Mouse (Mus musculus) kidney, adult 2 months (tissue): ENCODE measurements around the gene Spag7. TPM values are rescaled to one million over a fixed set of nuclear protein-coding genes. Genes with fewer than 3 reads are reported as not detected.
A peak's percentile ranks its signal among the peaks of the same experiment; 100 is the strongest.

Experiments used
- DNase-seq: peaks from one replicate; pipeline ENCODE4 v3.0.0; 2021
- H3K27ac ChIP-seq: fragments of 200-500 bp; 2 replicates; pipeline ENCODE4 v1.5.1; 2012; ENCODE audit warnings: low read depth, low read length, control low read depth, inconsistent platforms; ENCODE audit not compliant: insufficient read depth
- H3K27me3 ChIP-seq: fragments of 200-500 bp; replicated peaks from 2 replicates; pipeline ENCODE4 v1.6.1; 2012; ENCODE audit warnings: mild to moderate bottlenecking, moderate library complexity, low read length, inconsistent platforms; ENCODE audit not compliant: control insufficient read depth, insufficient read depth
- H3K36me3 ChIP-seq: fragments of 200-500 bp; 2 replicates; pipeline ENCODE4 v1.6.1; 2012; ENCODE audit warnings: mild to moderate bottlenecking, moderate library complexity, low read length, inconsistent platforms; ENCODE audit not compliant: control insufficient read depth, insufficient read depth
- H3K4me1 ChIP-seq: fragments of 200-500 bp; 2 replicates; pipeline ENCODE4 v1.6.1; 2011; ENCODE audit warnings: low read length; ENCODE audit not compliant: control insufficient read depth, insufficient read depth
- H3K4me3 ChIP-seq: fragments of 200-500 bp; 2 replicates; pipeline ENCODE4 v1.5.1; 2011; ENCODE audit warnings: mild to moderate bottlenecking, low read depth, low read length, control low read depth; ENCODE audit not compliant: insufficient read depth
- CTCF ChIP-seq: fragments of 200-500 bp; conservative IDR thresholded peaks from 2 replicates; pipeline ENCODE4 v1.5.1; 2011; ENCODE audit warnings: low read depth, mild to moderate bottlenecking, control low read depth, low read length, moderate library complexity, mixed read lengths; ENCODE audit not compliant: insufficient read depth, insufficient read length
- POLR2A ChIP-seq: fragments of 200-500 bp; IDR thresholded peaks from one replicate; pipeline ENCODE4 v1.6.1; 2011; ENCODE audit warnings: low read depth, low read length, control low read depth
- WGBS: fragments of 180-500 bp; shearing (Covaris S2); methylation state at CpG from one replicate; pipeline ENCODE4 v1.1.7; 2018; 5-methylcytosine and 5-hydroxymethylcytosine counted together
- polyA plus RNA-seq: library from polyadenylated mRNA; depleted of rRNA; stranded (reverse); fragments of >200 nt; gene quantifications from 2 replicates; pipeline ENCODE4 v1.2.3, GENCODE M21; 2012

The Spag7 gene
- polyA plus RNA-seq, 1 experiment, result 59.8 TPM

- Histone ChIP-seq H3K27ac (no peak overlapping the region), H3K27me3 (no peaks in the 10 kb centered on the region), H3K36me3 (no peaks in the 10 kb centered on the region; the same call in 1 of the 2 replicates), H3K4me3 (no peak overlapping the region), H3K4me1 (peaks cover 8% of the 10 kb centered on the region; the same call in 1 of the 2 replicates)
- no peak for TF ChIP-seq POLR2A
- TF ChIP-seq CTCF, result no peak
- no peak for DNase-seq
- WGBS, result 70% methylated on average over 16 of the region's 16 CpGs
Observed at GRCm38 (mm10) chr11:70671333-70672047, 2.3 kb upstream of the Spag7 start.

- 31% methylated on average over 14 of the region's 14 CpGs for WGBS
- peaks cover 8% of the 10 kb centered on the region; the same call in 1 of the 2 replicates for H3K4me1 ChIP-seq
- H3K36me3 ChIP-seq, result no peaks in the 10 kb centered on the region; the same call in 1 of the 2 replicates
- peak overlapping the region; percentile 69 for H3K4me3 ChIP-seq
- peak overlapping the region; percentile 81 for H3K27ac ChIP-seq
- TF ChIP-seq CTCF, result no peak
- TF ChIP-seq POLR2A, result no peak
- no peaks in the 10 kb centered on the region for H3K27me3 ChIP-seq
- no peak for DNase-seq
Observed at GRCm38 (mm10) chr11:70670483-70670882, 1.3 kb upstream of the Spag7 start.

- peak overlapping the region; percentile 81 for H3K27ac ChIP-seq
- H3K4me1 ChIP-seq, result peaks cover 8% of the 10 kb centered on the region; the same call in 1 of the 2 replicates
- H3K36me3 ChIP-seq, result no peaks in the 10 kb centered on the region; the same call in 1 of the 2 replicates
- no peaks in the 10 kb centered on the region for H3K27me3 ChIP-seq
- DNase-seq, result peak; percentile 75
- TF ChIP-seq POLR2A, result peak; percentile 8
- peak; percentile 43 for TF ChIP-seq CTCF
- H3K4me3 ChIP-seq, result peak overlapping the region; percentile 69
- 2% methylated on average over 31 of the region's 31 CpGs for WGBS
Observed at GRCm38 (mm10) chr11:70669582-70670345, 548 bp upstream of the Spag7 start.

GRCm38 (mm10) chr11:70668335-70668770 lies 863 bp downstream of the Spag7 start:
- Histone ChIP-seq H3K4me3 (peak overlapping the region; percentile 46), H3K27ac (peak overlapping the region; percentile 28; the same call in 1 of the 2 replicates), H3K36me3 (peaks cover 7% of the 10 kb centered on the region; the same call in 1 of the 2 replicates), H3K4me1 (peaks cover 8% of the 10 kb centered on the region; the same call in 1 of the 2 replicates), H3K27me3 (no peaks in the 10 kb centered on the region)
- DNase-seq, result no peak
- under 1% methylated on average over 15 of the region's 15 CpGs for WGBS
- TF ChIP-seq POLR2A (no peak), CTCF (no peak)

- no peak for DNase-seq
- Histone ChIP-seq H3K36me3 (peaks cover 7% of the 10 kb centered on the region; the same call in 1 of the 2 replicates), H3K4me3 (0 out of 2 replicates have a peak overlapping the region, but pooled peaks have one; percentile 4), H3K4me1 (peaks cover 8% of the 10 kb centered on the region; the same call in 1 of the 2 replicates), H3K27me3 (no peaks in the 10 kb centered on the region), H3K27ac (peak overlapping the region; percentile 46)
- 43% methylated on average over 14 of the region's 14 CpGs for WGBS
- TF ChIP-seq POLR2A (no peak), CTCF (no peak)
Observed at GRCm38 (mm10) chr11:70667271-70668150, 1.7 kb downstream of the Spag7 start.

- Histone ChIP-seq H3K4me3 (no peak overlapping the region), H3K4me1 (peaks cover 5% of the 10 kb centered on the region; the same call in 1 of the 2 replicates), H3K27ac (no peak overlapping the region), H3K27me3 (no peaks in the 10 kb centered on the region), H3K36me3 (peaks cover 7% of the 10 kb centered on the region; the same call in 1 of the 2 replicates)
- 92% methylated on average over 8 of the region's 8 CpGs for WGBS
- TF ChIP-seq POLR2A (no peak), CTCF (no peak)
- DNase-seq, result no peak
Observed at GRCm38 (mm10) chr11:70666687-70667086, 2.5 kb downstream of the Spag7 start.
